Mouse (Mus musculus): Measurements from ENCODE around the gene Tgfbrap1.
"Not testable (repeated sequence)": the region's sequence is repeated elsewhere in the genome, so short reads cannot be mapped to it uniquely, and the experiment has no call there.

The Tgfbrap1 gene

DNA sequence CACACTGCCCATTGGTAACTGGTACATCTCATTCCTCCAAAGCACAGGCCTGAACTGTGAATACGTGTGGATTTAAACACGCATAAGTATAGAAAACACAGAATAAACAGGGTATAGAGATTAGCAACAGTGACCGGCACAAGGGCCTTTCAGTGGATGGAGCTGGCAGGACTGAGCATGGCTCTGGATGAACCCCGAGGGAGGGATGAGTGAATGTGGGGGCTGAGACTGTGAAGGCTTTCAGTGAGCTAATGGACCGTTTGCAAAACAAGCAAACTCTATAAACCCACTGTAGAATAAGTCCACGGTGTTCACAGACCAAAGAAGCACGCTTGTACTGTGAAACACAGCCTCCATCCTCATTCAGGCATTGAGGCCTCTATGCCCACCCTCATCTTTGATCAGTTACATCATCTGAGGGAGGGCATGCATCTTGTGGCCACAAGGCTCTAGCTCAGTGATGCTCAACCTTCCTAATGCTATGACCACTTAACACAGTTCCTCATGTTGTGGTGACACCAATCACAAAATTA lies 83.2 kb downstream of the Tgfbrap1 start:
- not testable (repeated sequence) for DNase-seq (ENCODE audit: low read depth, low spot score)

DNA sequence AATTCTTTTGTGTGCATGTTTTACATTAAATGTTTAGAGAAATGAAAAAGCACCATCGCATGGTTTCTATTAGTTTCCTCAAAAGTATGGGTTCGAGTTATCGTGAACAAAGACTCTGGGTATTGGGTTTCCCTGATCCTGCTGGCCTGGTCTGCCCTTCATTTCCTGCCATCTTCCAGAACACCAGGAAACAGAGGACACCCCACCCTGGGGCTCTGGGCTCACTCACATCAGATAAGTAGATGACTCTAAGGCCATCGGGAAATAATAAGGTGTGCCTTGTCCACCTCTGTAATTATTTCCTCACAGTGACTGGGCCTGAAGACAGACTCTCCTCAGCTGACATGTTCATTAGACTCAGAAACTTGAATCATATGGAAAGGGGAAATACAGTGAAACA lies 88.0 kb downstream of the Tgfbrap1 start:
- DNase-seq (ENCODE audit: low read depth, low spot score) = no peak

GRCm38 (mm10) chr1:43006524-43006923 lies 91.9 kb downstream of the Tgfbrap1 start:
- DNase-seq (ENCODE audit: low read depth, low spot score) = no peak

DNA sequence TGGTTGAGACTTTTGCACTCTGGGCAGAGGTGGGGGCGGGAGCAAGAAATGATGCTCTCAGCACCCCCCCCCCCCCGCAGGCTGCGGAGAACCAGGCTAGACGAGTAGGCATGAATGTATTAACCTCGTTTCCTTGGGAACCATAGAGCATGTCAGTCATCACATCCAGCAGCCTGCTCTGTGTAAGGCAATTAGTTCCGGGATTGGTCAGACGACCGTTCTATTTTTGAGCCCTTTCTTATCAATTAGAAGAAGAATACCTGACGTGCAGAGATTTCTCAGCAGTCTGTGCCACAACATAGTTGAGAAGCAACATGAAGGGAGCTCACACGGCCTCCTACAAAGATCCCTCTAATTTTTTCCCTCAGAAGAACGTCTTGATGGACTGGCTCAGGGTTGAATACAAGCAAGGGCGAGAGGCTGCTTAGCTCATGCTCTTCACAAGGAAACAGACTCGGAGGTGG lies 92.4 kb downstream of the Tgfbrap1 start:
- no peak for DNase-seq (ENCODE audit: low read depth, low spot score)

All from ZHBTc4 (cell line).